Mouse (Mus musculus) testis, postnatal 10 days (tissue): Measurements from ENCODE around the gene Dpyd.

Experiments
- DNase-seq: peaks from one replicate; pipeline ENCODE4 v3.0.0; 2021; ENCODE audit warnings: low spot score

Dpyd gene

GRCm38 (mm10) chr3:119361555-119362385, 799.8 kb downstream of the Dpyd start:
- DNase-seq, result no peak

- DNase-seq, result no peak
Observed at GRCm38 (mm10) chr3:119362392-119362791, 800.5 kb downstream of the Dpyd start.

DNA sequence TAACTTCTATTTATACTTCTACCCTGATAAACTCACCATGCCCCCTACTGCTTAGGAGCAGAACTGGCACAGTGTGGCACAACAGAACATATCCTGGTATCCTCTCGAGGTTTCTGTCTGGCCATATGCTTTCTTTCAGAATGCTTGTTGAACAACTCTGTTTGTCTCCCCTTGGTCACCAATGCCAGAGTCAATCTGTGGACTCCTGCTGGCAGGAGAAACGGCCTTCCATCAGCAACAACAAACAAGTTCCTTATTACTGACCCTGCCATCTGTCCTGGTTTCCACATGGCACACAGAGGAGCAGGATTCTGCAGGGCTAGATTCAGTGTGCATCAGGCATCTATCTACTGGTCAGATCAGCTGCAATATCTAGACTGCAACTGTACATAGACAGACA, 807.0 kb downstream of the Dpyd start:
- no peak for DNase-seq

GRCm38 (mm10) chr3:119381119-119381518, 819.2 kb downstream of the Dpyd start:
- DNase-seq, result no peak

DNA sequence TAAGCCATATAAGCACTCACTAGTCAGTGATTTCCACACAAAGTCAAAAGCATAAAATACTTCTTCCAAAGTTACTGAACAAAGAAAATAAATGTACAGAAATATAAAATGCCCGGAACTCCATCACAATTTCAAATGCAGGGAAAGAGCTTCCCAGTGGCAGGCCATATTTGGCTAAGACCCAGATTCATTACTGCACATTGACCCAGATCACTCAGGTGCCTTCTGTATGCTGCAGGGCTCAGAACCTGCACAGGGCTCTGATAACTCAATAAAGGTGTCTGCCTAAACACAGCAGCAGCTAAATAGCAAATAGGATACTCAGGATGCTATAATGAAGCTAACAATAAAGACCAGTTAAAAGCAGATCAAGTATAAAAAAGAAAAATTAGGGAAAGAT, 820.5 kb downstream of the Dpyd start:
- no peak for DNase-seq

DNA sequence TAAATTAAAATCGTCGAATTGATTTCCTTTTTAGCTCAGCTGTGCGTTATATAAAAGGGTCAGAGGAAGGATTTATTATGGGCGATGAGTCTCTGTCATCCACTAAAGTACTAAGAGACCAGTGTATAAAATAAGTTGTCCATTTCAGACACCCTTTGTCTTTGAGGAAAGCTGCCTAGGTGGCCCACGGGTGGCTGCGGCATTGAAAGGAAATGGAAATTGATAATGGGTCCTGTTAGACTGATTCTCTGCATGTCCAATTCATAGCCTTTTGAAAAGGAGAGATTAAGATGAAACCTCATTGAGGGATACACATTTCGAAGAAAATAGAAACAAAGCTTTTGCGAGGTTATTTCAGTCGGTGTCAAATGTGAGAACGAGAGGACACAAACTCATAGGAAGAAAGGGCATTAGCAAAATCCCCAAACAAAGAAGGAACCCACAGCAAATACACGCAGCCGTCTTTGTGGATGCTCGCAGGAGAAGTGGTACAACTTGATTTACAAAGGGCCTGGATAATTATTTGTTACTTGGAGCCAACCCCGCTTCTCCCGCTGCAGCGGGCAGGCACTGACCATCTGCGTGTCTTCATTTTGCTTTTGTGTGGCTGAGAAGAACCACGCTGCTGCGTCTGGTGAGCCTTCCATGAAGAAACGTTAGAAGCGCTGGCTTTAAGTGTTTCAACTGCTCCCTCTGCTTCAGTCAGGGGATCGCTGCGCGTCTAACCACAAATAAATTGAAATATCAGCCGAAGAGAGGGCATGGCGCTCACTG, 825.6 kb downstream of the Dpyd start:
- DNase-seq, result no peak

- no peak for DNase-seq
Observed at GRCm38 (mm10) chr3:119397205-119397604, 835.3 kb downstream of the Dpyd start.

- no peak for DNase-seq
Observed at GRCm38 (mm10) chr3:119402836-119403728, 841.2 kb downstream of the Dpyd start.

GRCm38 (mm10) chr3:119419087-119419709, 857.3 kb downstream of the Dpyd start:
- no peak for DNase-seq

DNA sequence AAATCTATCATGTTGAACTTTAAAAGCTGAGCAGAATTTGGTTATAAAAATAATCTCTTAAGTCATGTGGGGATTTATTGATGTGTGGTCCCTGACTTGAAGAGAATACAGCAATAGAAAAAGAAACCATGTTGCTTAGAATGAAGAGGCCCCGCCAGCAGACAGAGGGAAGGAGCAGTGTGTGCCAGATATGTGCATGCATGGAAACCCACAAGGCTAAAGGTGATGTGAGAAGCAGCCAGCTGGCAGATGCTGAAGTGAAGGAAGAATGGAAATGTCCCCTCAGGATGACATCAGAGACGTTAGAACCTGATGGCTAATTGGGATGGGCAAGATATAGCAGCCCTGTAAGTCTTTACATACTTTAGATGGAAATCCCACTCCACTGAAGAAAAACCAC, 857.8 kb downstream of the Dpyd start:
- no peak for DNase-seq

DNA sequence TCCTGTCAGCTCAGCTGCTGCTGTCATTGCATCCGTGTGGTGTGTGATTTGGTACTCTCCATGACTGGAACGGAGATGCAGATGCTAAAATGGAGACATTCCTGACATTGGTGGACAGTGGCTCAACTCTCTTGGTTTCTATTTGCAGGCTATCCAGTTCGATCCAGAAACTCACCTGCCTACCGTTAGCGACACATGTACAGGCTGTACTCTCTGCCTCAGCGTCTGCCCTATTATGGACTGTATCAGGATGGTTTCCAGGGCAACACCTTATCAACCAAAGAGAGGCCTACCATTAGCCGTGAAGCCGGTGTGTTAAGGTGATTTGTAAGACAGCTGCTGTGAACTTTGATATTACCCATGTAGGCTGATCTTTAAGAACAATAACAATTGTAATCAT, 869.4 kb downstream of the Dpyd start:
- no peak for DNase-seq

GRCm38 (mm10) chr3:119431757-119432156, 869.8 kb downstream of the Dpyd start:
- DNase-seq, result no peak

DNA sequence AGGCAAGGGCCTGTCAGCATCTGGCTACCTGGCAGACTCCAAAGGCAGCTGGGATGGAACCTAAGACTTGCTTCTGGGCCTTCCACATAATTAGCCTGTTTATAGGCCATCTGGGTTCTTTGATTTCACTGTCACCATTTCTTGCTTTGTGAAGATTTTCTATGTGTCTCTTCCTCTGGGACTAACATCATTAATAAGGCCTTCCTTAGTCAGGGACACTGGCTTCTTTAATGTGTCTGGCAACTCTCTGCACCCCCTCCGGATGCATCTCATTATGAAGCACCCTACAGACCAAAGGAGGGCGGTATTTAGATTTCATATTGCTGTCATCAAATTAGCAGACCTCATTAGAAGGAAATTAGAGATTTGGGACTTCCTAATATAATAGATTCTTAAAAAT, 885.6 kb downstream of the Dpyd start:
- no peak for DNase-seq

DNA sequence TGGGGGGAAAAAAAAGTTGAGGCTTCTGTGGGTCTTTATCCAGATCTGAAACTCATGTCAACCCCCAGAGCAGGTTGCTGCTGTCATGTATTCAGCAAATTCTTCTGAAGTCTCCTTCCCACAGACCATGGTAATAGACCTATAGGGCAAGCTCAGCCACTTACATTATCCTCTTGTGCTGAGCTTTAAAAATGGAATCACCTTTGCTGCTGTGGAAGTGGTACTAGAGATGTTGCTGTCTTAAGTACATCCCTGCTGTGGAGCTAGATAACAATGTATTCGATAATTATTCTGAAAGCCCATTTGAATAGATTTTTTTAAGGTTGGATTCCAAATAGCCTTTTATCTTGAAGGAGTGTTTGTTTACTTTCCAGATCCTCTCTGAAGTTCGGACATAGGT, 902.1 kb downstream of the Dpyd start:
- DNase-seq, result no peak

DNA sequence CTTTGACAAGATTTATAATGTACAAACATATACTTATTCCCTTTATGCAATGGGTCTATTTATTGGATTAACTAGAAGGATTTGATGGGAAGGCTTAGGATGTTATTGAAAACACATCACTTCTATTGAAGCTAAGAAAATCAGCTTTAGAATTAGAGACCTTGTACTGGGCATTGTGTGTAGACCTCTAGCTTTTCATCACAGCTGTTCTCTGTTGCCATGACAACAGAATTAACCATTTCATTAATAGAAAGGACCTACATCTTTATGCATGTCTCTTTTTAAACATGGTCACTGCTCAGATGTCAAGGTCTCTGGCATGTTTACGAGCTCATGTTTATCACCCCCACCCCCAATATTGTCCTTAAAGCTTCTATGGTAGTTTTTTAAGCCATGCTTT, 902.5 kb downstream of the Dpyd start:
- DNase-seq, result no peak

GRCm38 (mm10) chr3:119467723-119468122, 905.8 kb downstream of the Dpyd start:
- peak; percentile 43 for DNase-seq
